Mouse (Mus musculus) myocyte (in vitro differentiated cells): ENCODE data around the gene Ppp6r1.

Experiments
- CEBPB ChIP-seq: IDR thresholded peaks from 2 replicates; pipeline ENCODE4 v1.6.1; 2011; ENCODE audit warnings: mild to moderate bottlenecking, moderate library complexity; ENCODE audit not compliant: poor library complexity, insufficient read depth, severe bottlenecking
- E2F4 ChIP-seq: IDR thresholded peaks from one replicate; pipeline ENCODE4 v1.6.1; 2011; ENCODE audit warnings: mild to moderate bottlenecking, control low read depth, moderate library complexity; ENCODE audit not compliant: insufficient read depth
- MAX ChIP-seq: IDR thresholded peaks from one replicate; pipeline ENCODE4 v1.6.1; 2011; ENCODE audit warnings: low read depth, mild to moderate bottlenecking, control low read depth
- MYOD1 ChIP-seq, 3 experiments: IDR thresholded peaks; one replicate each; pipeline ENCODE4 v1.6.1; 2011; ENCODE audit warnings: control low read depth in 2 of 3, low read depth in 2 of 3, mild to moderate bottlenecking in 2 of 3, moderate library complexity in 1 of 3; ENCODE audit not compliant: insufficient read length in 2 of 3, control insufficient read depth in 1 of 3
- POLR2A ChIP-seq: IDR thresholded peaks from one replicate; pipeline ENCODE4 v1.6.1; 2011; ENCODE audit warnings: low read depth, mild to moderate bottlenecking, control low read depth, moderate library complexity; ENCODE audit not compliant: insufficient read length
- POLR2AphosphoS2 ChIP-seq: IDR thresholded peaks from one replicate; pipeline ENCODE4 v1.6.1; 2011; ENCODE audit warnings: low read depth, control low read depth; ENCODE audit not compliant: insufficient read length
- REST ChIP-seq: IDR thresholded peaks from one replicate; pipeline ENCODE4 v1.6.1; 2011; ENCODE audit warnings: mild to moderate bottlenecking, control low read depth, moderate library complexity; ENCODE audit not compliant: insufficient read depth, insufficient read length
- SRF ChIP-seq: IDR thresholded peaks from one replicate; pipeline ENCODE4 v1.6.1; 2011; ENCODE audit warnings: low read depth; ENCODE audit not compliant: control insufficient read depth, insufficient read length
- TCF12 ChIP-seq: IDR thresholded peaks from one replicate; pipeline ENCODE4 v1.6.1; 2011; ENCODE audit warnings: mild to moderate bottlenecking, control low read depth; ENCODE audit not compliant: poor library complexity, insufficient read depth, severe bottlenecking
- TCF3 ChIP-seq: IDR thresholded peaks from one replicate; pipeline ENCODE4 v1.6.1; 2011; ENCODE audit warnings: low read depth, control low read depth; ENCODE audit not compliant: insufficient read length
- USF1 ChIP-seq: IDR thresholded peaks from one replicate; pipeline ENCODE4 v1.6.1; 2011; ENCODE audit warnings: low read depth, mild to moderate bottlenecking, control low read depth, moderate library complexity

DNA sequence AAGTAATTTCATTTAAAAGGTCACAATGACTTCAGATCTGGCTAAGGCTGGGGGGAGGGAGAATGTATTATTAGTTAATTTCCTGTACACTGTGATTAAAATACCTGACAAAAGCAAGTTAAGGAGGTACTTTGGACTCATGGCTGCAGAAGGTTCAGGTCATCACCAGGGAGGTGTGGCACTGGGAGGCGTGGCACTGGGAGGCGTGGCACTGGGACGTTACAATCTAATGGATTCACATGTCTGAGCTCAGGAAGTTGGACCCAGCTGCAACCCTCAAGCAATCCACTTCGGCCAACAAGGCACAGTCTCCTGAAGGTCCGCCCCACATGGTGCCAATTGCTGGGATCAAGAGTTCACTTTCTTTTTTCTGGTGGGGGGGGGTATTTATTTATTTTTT, 50.8 kb downstream of the Ppp6r1 start:
- TF ChIP-seq POLR2A = no peak
- no peak for TF ChIP-seq MYOD1 (IDR thresholded peaks at IDR 0.05; ENCODE audit: control insufficient read depth in 1 of 3, insufficient read length in 2 of 3, low read depth in 2 of 3)
- TF ChIP-seq USF1 = no peak
- no peak for TF ChIP-seq SRF
- TF ChIP-seq TCF12 = no peak
- TF ChIP-seq POLR2AphosphoS2 = no peak
- TF ChIP-seq REST = no peak
- no peak for TF ChIP-seq E2F4
- TF ChIP-seq TCF3 = no peak
- no peak for TF ChIP-seq CEBPB
- no peak for TF ChIP-seq MAX
